Mouse (Mus musculus) forebrain, embryonic 11.5 days (tissue): Measurements from ENCODE around the gene Rasl12. TPM values are rescaled to one million over a fixed set of nuclear protein-coding genes. Genes with fewer than 3 reads are reported as not detected.

Source experiments
- polyA plus RNA-seq: library from polyadenylated mRNA; unstranded; fragments of >200 nt; fragmentation: Nextera tagmentation; extraction: Ambion mirVana; gene quantifications from 2 replicates; pipeline ENCODE4 v1.2.1, GENCODE M21; 2014

Rasl12 gene
- polyA plus RNA-seq, 1 experiment from 2014 or later = 7.2 TPM

Other genes with a start within 250 kb of the Rasl12 start
- 5.4 and 6.6 TPM in 2 replicates for gene Parp16, start 203.2 kb upstream of the Rasl12 start, polyA plus RNA-seq
- gene Cilp, start 133.3 kb upstream of the Rasl12 start, polyA plus RNA-seq = 0.52 and 0.92 TPM in 2 replicates
- 50.6 and 51.3 TPM in 2 replicates for gene Clpx, start 104.2 kb upstream of the Rasl12 start, polyA plus RNA-seq
- gene Pdcd7, start 52.4 kb upstream of the Rasl12 start, polyA plus RNA-seq = 13.1 and 15.6 TPM in 2 replicates
- gene Ubap1l, start 37.5 kb upstream of the Rasl12 start, polyA plus RNA-seq = 0.52 and 0.73 TPM in 2 replicates
- 0.29 and 0.48 TPM in 2 replicates for gene Kbtbd13, start 6.9 kb upstream of the Rasl12 start, polyA plus RNA-seq
- gene Slc51b, start 24.4 kb downstream of the Rasl12 start, polyA plus RNA-seq = not detected in 2 replicates
- gene Mtfmt, start 37.3 kb downstream of the Rasl12 start, polyA plus RNA-seq = 19.6 and 20.4 TPM in 2 replicates
- 95.5 and 110 TPM in 2 replicates for gene Spg21, start 62.4 kb downstream of the Rasl12 start, polyA plus RNA-seq
- 0.20 TPM in 1 of 2 replicates, not detected in the other for gene Ankdd1a, start 121.7 kb downstream of the Rasl12 start, polyA plus RNA-seq
- gene Plekho2, start 181.5 kb downstream of the Rasl12 start, polyA plus RNA-seq = 8.3 and 8.8 TPM in 2 replicates
- gene Pif1, start 188.7 kb downstream of the Rasl12 start, polyA plus RNA-seq = 26.2 and 31.8 TPM in 2 replicates
- gene Rbpms2, start 231.1 kb downstream of the Rasl12 start, polyA plus RNA-seq = 20.3 and 23.6 TPM in 2 replicates